Mouse (Mus musculus): ENCODE measurements around the gene Zfp934. TPM values are rescaled to one million over a fixed set of nuclear protein-coding genes. Genes with fewer than 3 reads are reported as not detected.

The Zfp934 gene
- polyA plus RNA-seq, 1 experiment from 2014 or later: 16.7 TPM

Small RNAs within 50 kb of the gene (microRNA-seq; reads per million reads assigned to microRNA genes)
- gene Gm22256: not detected

Other genes starting within 250 kb of the Zfp934 start
- 2.5 and 3.4 TPM in 2 replicates for gene Gm3604, start 188.0 kb downstream of the Zfp934 start, polyA plus RNA-seq (2016; fragmentation: Nextera tagmentation; extraction: Ambion mirVana)
- gene Gm49359, start 104.4 kb downstream of the Zfp934 start, polyA plus RNA-seq (2016; fragmentation: Nextera tagmentation; extraction: Ambion mirVana): 15.0 and 17.5 TPM in 2 replicates
- 1.0 TPM in 1 of 2 replicates, not detected in the other for gene Zfp935, start 12.7 kb downstream of the Zfp934 start, polyA plus RNA-seq (2016; fragmentation: Nextera tagmentation; extraction: Ambion mirVana)
- 9.9 and 11.5 TPM in 2 replicates for gene 6720489N17Rik, start 53.0 kb upstream of the Zfp934 start, polyA plus RNA-seq (2016; fragmentation: Nextera tagmentation; extraction: Ambion mirVana)
- 32.9 and 33.3 TPM in 2 replicates for gene Platr25, start 189.5 kb upstream of the Zfp934 start, polyA plus RNA-seq (2016; fragmentation: Nextera tagmentation; extraction: Ambion mirVana)
- gene Gm5141, start 214.6 kb upstream of the Zfp934 start, polyA plus RNA-seq (2016; fragmentation: Nextera tagmentation; extraction: Ambion mirVana): 11.2 and 12.8 TPM in 2 replicates

Measured in hindbrain, embryonic 12.5 days (tissue).